Mouse (Mus musculus) embryonic fibroblast, embryonic 13.5 days (primary cell): ENCODE results near the gene Gzmm.

Experiments
- CTCF ChIP-seq: IDR thresholded peaks from 2 replicates; pipeline ENCODE4 v1.5.1; 2011; ENCODE audit warnings: mild to moderate bottlenecking, control low read depth, low read length, moderate library complexity, borderline replicate concordance; ENCODE audit not compliant: insufficient read depth
- POLR2A ChIP-seq: IDR thresholded peaks from 2 replicates; pipeline ENCODE4 v1.6.1; 2011; ENCODE audit warnings: low read depth, mild to moderate bottlenecking, control low read depth, low read length, moderate library complexity

DNA sequence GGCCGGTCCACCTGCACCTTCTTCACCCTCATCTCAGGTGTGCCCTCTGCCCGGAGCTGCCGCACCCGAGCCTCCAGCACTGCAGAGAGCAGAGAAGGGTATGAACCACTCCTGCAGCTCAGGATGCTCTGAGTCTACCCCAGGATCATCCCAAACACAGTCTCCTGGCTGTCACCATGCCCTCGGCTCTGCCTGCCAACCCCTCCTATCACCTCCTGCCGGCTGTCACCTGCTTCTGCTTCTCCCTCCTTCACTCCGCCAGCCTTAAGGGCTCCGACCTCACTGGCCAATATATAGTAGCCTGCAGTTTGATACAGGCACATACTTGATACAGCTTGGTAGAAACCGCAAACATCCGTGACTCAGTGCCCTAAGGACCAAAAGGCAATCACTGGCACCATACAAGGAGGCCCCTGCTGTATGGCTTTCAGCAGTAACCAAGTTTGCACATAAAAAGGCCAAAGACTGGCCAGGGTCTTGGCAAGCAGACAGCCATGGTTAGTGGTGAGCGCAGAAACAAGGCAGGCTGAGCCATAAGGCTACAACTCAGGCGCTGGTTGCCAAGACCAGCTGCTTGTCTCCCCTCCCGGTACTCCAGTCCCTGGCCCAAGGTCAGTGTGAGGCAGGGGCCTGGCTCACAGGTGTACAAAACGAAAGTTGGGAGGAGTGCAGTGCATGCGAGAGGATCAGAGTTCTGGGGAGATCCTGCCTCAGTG, 55.0 kb downstream of the Gzmm start:
- TF ChIP-seq CTCF (no peak), POLR2A (no peak)
